10 mouse cellular contexts compared by ENCODE assay signal in the genomic region with DNA sequence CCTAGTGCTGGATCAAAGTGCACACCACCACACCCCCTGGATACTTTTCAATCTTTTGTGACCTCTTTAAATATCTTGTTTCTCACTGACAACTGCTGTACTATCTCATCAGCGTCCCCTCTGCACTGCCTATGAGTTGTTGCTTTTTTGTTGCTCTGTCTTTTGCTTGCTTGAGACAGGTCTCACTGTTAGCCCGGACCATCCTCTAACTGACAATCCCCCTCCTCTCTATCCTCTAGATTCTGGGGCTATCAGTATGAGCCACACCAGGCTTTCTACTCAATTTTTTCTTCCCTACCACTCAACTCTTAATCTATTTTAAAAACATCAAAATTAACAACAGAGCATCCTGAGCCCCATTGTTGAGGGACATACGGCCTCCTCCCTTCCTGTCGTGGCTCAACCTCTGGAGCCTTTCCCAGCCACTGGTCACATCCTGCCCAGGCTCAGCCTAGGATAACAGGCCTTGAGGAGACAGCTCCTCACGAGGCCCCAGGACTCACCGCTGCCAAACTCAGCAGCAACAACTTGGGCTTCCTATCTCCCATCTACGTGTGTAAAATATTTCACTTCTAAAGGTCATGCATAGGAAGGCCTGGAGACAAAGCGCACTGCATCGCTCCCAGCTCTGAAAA. TPM values are rescaled to one million over a fixed set of nuclear protein-coding genes. Genes with fewer than 3 reads are reported as not detected.
A peak's percentile ranks its signal among the peaks of the same experiment; 100 is the strongest.
DNase-seq lines count a peak whose midpoint lies in the region; ATAC-seq and TF ChIP-seq lines count a peak whose summit lies in the region.
"Had no signal": no experiment of that assay in that cellular context is flagged by ENCODE, and none has a peak within 500 bp of the region (broad histone marks: within the 10 kb centered on the region; RNA-seq: fewer than 3 reads in every experiment).

No protein-coding gene starts in this region.

- H3K27me3 ChIP-seq in kidney, adult 2 months (replicated peaks; ENCODE audit: control insufficient read depth, insufficient read depth, low read length) = no peaks in the 10 kb centered on the region
- no peaks in the 10 kb centered on the region for H3K27me3 ChIP-seq in thymus, adult 2 months (ENCODE audit: control insufficient read depth, insufficient read depth, low read length)
- H3K27me3 ChIP-seq: CH12.LX had no signal

- 58% methylated on average over 9 of the region's 9 CpGs for WGBS in kidney, adult 2 months
- WGBS in thymus, adult 2 months = 87% methylated on average over 9 of the region's 9 CpGs

- no peak for ATAC-seq in activated CD4-positive, CD25-positive, alpha-beta regulatory T cell, adult 4 months
- no peak for ATAC-seq in erythroid progenitor cell, adult 5-6 weeks (replicated peaks; ENCODE audit: low FRiP score, poor library complexity, severe bottlenecking)

- H3K4me3 ChIP-seq in left cerebral cortex, adult 2 months = no peak overlapping the region
- no peak overlapping the region for H3K4me3 ChIP-seq in kidney, adult 2 months (ENCODE audit: insufficient read depth, low read depth, low read length)
- H3K4me3 ChIP-seq in thymus, adult 2 months (ENCODE audit: control insufficient read depth, insufficient read depth, low read length) = no peak overlapping the region

- TF ChIP-seq CTCF in left cerebral cortex, adult 2 months (IDR thresholded peaks at IDR 0.05) = no peak
- no peak for TF ChIP-seq CTCF in kidney, adult 2 months (conservative IDR thresholded peaks at IDR 0.05; ENCODE audit: insufficient read depth, insufficient read length, low read depth, low read length)
- no peak for TF ChIP-seq CTCF in thymus, adult 2 months (IDR thresholded peaks at IDR 0.05; ENCODE audit: borderline replicate concordance, control insufficient read depth, extremely low read depth, insufficient read depth, low read length, poor library complexity)

- DNase-seq in left cerebral cortex, adult 2 months (ENCODE audit: extremely low spot score in 1 of 2, low spot score in 2 of 2) = no peak
- no peak for DNase-seq in left cerebral cortex, postnatal 14 days (ENCODE audit: low spot score in 2 of 2)
- peak; percentile 60 for DNase-seq in gastrocnemius, postnatal 14 days
- DNase-seq in kidney, adult 2 months = peak; percentile 88
- DNase-seq in lung, postnatal 25 days (ENCODE audit: low spot score) = peak; percentile 88
- no peak for DNase-seq in thymus, adult 2 months
- DNase-seq: layer of hippocampus, postnatal 36 days had no signal

- intact Hi-C loops in left cerebral cortex, adult 2 months (cut with DNase I) = no loop called here
- intact Hi-C loops in left cerebral cortex, postnatal 14 days (cut with DNase I) = no loop called here
- intact Hi-C loops in gastrocnemius, postnatal 14 days (cut with DNase I; ENCODE audit: low total_unique reads) = no loop called here

- H3K36me3 ChIP-seq in kidney, adult 2 months (ENCODE audit: control insufficient read depth, insufficient read depth, low read length) = peaks cover 1% of the 10 kb centered on the region; the same call in 1 of the 2 replicates
- no peaks in the 10 kb centered on the region for H3K36me3 ChIP-seq in thymus, adult 2 months (ENCODE audit: control insufficient read depth, insufficient read depth, low read length)

- peaks cover 7% of the 10 kb centered on the region; the same call in 1 of the 2 replicates for H3K4me1 ChIP-seq in kidney, adult 2 months (ENCODE audit: control insufficient read depth, insufficient read depth, low read length)
- H3K4me1 ChIP-seq in thymus, adult 2 months (replicated peaks; ENCODE audit: control insufficient read depth, insufficient read depth, low read length) = no peaks in the 10 kb centered on the region

- peak overlapping the region; percentile 73 for H3K27ac ChIP-seq in left cerebral cortex, adult 2 months
- peak overlapping the region; percentile 82 for H3K27ac ChIP-seq in kidney, adult 2 months (ENCODE audit: insufficient read depth, low read depth, low read length)
- no peak overlapping the region for H3K27ac ChIP-seq in thymus, adult 2 months (ENCODE audit: control insufficient read depth, insufficient read depth, low read length)

- no peak for TF ChIP-seq POLR2A in kidney, adult 2 months (IDR thresholded peaks at IDR 0.05; ENCODE audit: low read depth, low read length)
- no peak for TF ChIP-seq POLR2A in thymus, adult 2 months (IDR thresholded peaks at IDR 0.05; ENCODE audit: control insufficient read depth, extremely low read depth, insufficient read depth, low read length, poor library complexity)

RNA-seq across cellular contexts. Expression of a gene that starts 20.7 kb away (rescaled TPM):
- 10 to 100 TPM; 10.4 to 12.7 TPM for total RNA-seq in left cerebral cortex, adult 2 months (2021)
- total RNA-seq in left cerebral cortex, postnatal 14 days (2021) = 10 to 100 TPM in 1 of 2 experiments, 1 to 10 TPM in 1; 9.9 to 11.2 TPM
- total RNA-seq in gastrocnemius, postnatal 14 days (2021) = 1 to 10 TPM; 7.8 to 8.6 TPM
- 14.9 and 21.7 TPM in 2 replicates for polyA plus RNA-seq in kidney, adult 2 months (2012; rRNA removed)
- 1 to 10 TPM; 2.9 to 5.2 TPM for polyA plus RNA-seq in activated CD4-positive, CD25-positive, alpha-beta regulatory T cell, adult 4 months (2017; shearing (Covaris generic))
- polyA plus RNA-seq in thymus, adult 2 months (2012; rRNA removed) = 3.4 and 3.7 TPM in 2 replicates
- total RNA-seq in erythroid progenitor cell, adult 5-6 weeks (2015; ENCODE audit: low replicate concordance) = 0.84 TPM in 1 of 2 replicates, not detected in the other
- 0.77 and 1.7 TPM in 2 replicates for total RNA-seq in erythroid progenitor cell, adult 5-6 weeks (2017; ENCODE audit: low replicate concordance)

RNA-seq across cellular contexts. Expression of a gene that starts 44.2 kb away (rescaled TPM):
- total RNA-seq in left cerebral cortex, adult 2 months (2021) = 100 to 1,000 TPM; 196 to 198 TPM
- total RNA-seq in left cerebral cortex, postnatal 14 days (2021) = 100 to 1,000 TPM; 205 to 213 TPM
- total RNA-seq in gastrocnemius, postnatal 14 days (2021) = 100 to 1,000 TPM; 136 to 153 TPM
- 348 and 430 TPM in 2 replicates for polyA plus RNA-seq in kidney, adult 2 months (2012; rRNA removed)
- 100 to 1,000 TPM; 215 to 235 TPM for polyA plus RNA-seq in activated CD4-positive, CD25-positive, alpha-beta regulatory T cell, adult 4 months (2017; shearing (Covaris generic))
- 309 and 380 TPM in 2 replicates for polyA plus RNA-seq in thymus, adult 2 months (2012; rRNA removed)
- total RNA-seq in erythroid progenitor cell, adult 5-6 weeks (2015; ENCODE audit: low replicate concordance) = 260 and 279 TPM in 2 replicates
- total RNA-seq in erythroid progenitor cell, adult 5-6 weeks (2017; ENCODE audit: low replicate concordance) = 105 and 119 TPM in 2 replicates

Comparison
In these comparisons a context has a peak if more than half of its experiments do, and no peak if none do; other contexts are left out.
1. DNase-seq: peak in gastrocnemius, postnatal 14 days (single experiment), kidney, adult 2 months (single experiment) and lung, postnatal 25 days (single experiment); none in left cerebral cortex, adult 2 months (0 of 2), left cerebral cortex, postnatal 14 days (0 of 2) and thymus, adult 2 months (single experiment).